Mouse (Mus musculus) liver, embryonic 16.5 days (tissue): Measurements from ENCODE around the gene Adgrf2. TPM values are rescaled to one million over a fixed set of nuclear protein-coding genes. Genes with fewer than 3 reads are reported as not detected.

Source experiments
- ATAC-seq: fragments of 200-750 bp; cut with Nextera tagmentation; 2 replicates; pipeline ENCODE4 v1.8.0; 2017; ENCODE audit warnings: low read depth, mild to moderate bottlenecking, moderate number of reproducible peaks, moderate library complexity
- H3K27ac ChIP-seq: fragments of 300-500 bp; sonication (generic); 2 replicates; pipeline ENCODE4 v1.5.1; 2014; ENCODE audit warnings: mild to moderate bottlenecking, low read length
- H3K27me3 ChIP-seq: fragments of 300-500 bp; sonication (generic); 2 replicates; pipeline ENCODE4 v1.6.1; 2014; ENCODE audit warnings: low read depth, low read length, mixed read lengths; ENCODE audit not compliant: control insufficient read depth, insufficient read depth
- H3K36me3 ChIP-seq: fragments of 300-500 bp; sonication (generic); 2 replicates; pipeline ENCODE4 v1.6.1; 2014; ENCODE audit warnings: mild to moderate bottlenecking; ENCODE audit not compliant: control insufficient read depth, insufficient read depth
- H3K4me1 ChIP-seq: fragments of 300-500 bp; sonication (generic); 2 replicates; pipeline ENCODE4 v1.6.1; 2014; ENCODE audit warnings: low read depth, low read length, mixed read lengths; ENCODE audit not compliant: control insufficient read depth
- H3K4me2 ChIP-seq: fragments of 300-500 bp; sonication (generic); 2 replicates; pipeline ENCODE4 v1.6.1; 2014; ENCODE audit warnings: low read depth, low read length, mixed read lengths
- H3K4me3 ChIP-seq: fragments of 300-500 bp; sonication (generic); 2 replicates; pipeline ENCODE4 v1.5.1; 2014; ENCODE audit warnings: low read depth, mild to moderate bottlenecking, low read length
- H3K9ac ChIP-seq: fragments of 300-500 bp; sonication (generic); 2 replicates; pipeline ENCODE4 v1.6.1; 2014; ENCODE audit warnings: low read depth, low read length
- H3K9me3 ChIP-seq: fragments of 300-500 bp; sonication (generic); replicated peaks from 2 replicates; pipeline ENCODE4 v1.6.1; 2016; ENCODE audit warnings: low read length; ENCODE audit not compliant: control insufficient read depth
- WGBS: fragments of 180-500 bp; shearing (Covaris S2); extraction: QIAGEN DNeasy Blood & Tissue Kit; methylation state at CpG from one replicate; pipeline ENCODE4 v1.1.7; 2014; ENCODE audit not compliant: insufficient replicate concordance; 5-methylcytosine and 5-hydroxymethylcytosine counted together
- polyA plus RNA-seq: library from polyadenylated mRNA; unstranded; fragments of >200 nt; fragmentation: Nextera tagmentation; extraction: Ambion mirVana; gene quantifications from 2 replicates; pipeline ENCODE4 v1.2.1, GENCODE M21; 2015

Adgrf2 gene
- polyA plus RNA-seq, 1 experiment from 2014 or later: not detected

DNA sequence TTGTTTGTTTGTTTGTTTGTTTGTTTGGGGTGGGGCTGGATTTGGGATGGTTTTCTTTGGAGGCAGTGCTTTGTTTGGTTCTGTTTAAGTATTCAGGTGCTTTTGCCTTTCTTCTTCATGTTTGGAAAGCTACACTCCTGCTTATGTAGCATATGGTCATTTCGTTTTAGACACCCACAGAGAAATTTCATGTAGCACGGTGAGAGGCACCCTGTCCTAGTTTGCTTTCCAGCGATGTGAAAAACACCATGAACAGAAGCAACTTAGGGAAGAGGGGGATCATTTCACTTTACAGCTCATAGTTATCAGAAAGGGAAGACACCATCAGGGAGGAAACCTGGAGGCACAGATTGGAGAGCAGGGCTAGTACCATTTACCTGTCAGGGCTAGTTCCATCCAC is 844 bp upstream of the Adgrf2 start:
- H3K9ac ChIP-seq: no peak overlapping the region
- no peaks in the 10 kb centered on the region for H3K4me1 ChIP-seq
- no peaks in the 10 kb centered on the region for H3K27me3 ChIP-seq
- no peak for ATAC-seq
- no peaks in the 10 kb centered on the region for H3K9me3 ChIP-seq
- no peak overlapping the region for H3K4me2 ChIP-seq
- H3K4me3 ChIP-seq: no peak overlapping the region
- no peak overlapping the region for H3K27ac ChIP-seq
- 69% methylated on average over 3 of the region's 3 CpGs for WGBS
- no peaks in the 10 kb centered on the region for H3K36me3 ChIP-seq

DNA sequence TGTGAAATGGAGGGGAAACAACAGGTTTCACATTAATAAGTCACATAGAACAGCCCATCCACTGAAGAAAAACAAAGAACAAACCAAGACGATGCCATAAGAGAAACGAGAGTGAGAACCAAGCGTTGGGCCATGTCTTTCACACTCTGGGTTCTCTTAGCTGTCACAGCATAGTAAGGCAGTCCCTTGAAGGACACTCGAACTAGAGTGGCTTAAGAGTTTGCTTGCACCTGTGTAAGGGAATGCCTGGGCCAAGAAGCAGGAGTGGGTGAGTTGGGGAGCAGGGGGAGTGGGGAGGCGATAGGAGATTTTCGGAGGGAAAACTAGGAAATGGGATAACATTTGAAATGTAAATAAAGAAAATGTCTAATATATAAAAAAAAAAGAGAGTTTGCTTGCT is 3.2 kb downstream of the Adgrf2 start:
- no peak overlapping the region for H3K9ac ChIP-seq
- no peaks in the 10 kb centered on the region for H3K9me3 ChIP-seq
- no peak for ATAC-seq
- H3K36me3 ChIP-seq: no peaks in the 10 kb centered on the region
- H3K27ac ChIP-seq: no peak overlapping the region
- H3K4me1 ChIP-seq: no peaks in the 10 kb centered on the region
- WGBS: 64% methylated on average over 6 of the region's 6 CpGs
- no peak overlapping the region for H3K4me2 ChIP-seq
- no peaks in the 10 kb centered on the region for H3K27me3 ChIP-seq
- no peak overlapping the region for H3K4me3 ChIP-seq

DNA sequence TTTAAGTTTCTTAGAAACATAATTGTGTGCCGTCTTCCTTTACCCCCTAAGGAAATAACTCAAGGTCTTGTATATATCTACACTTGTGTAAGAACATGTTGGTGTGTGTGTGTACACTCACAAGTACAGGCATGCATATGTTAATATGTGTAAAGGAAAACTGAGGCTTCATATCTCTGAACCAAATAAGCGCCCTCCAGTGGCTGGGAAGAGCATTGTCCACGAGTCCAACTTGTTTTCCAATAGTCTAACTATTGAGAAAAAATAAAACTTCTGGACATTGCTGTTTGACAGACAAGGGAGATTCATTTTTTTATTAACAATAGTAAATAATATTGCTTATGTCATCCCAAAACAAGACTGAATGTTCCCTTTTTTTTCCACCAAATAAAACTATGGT is 24.8 kb downstream of the Adgrf2 start:
- no peaks in the 10 kb centered on the region for H3K9me3 ChIP-seq
- H3K4me3 ChIP-seq: no peak overlapping the region
- 35% methylated on average over 3 of the region's 3 CpGs for WGBS
- H3K27ac ChIP-seq: no peak overlapping the region
- ATAC-seq: no peak
- H3K4me2 ChIP-seq: no peak overlapping the region
- H3K4me1 ChIP-seq: no peaks in the 10 kb centered on the region
- H3K9ac ChIP-seq: no peak overlapping the region
- H3K27me3 ChIP-seq: no peaks in the 10 kb centered on the region
- H3K36me3 ChIP-seq: no peaks in the 10 kb centered on the region

DNA sequence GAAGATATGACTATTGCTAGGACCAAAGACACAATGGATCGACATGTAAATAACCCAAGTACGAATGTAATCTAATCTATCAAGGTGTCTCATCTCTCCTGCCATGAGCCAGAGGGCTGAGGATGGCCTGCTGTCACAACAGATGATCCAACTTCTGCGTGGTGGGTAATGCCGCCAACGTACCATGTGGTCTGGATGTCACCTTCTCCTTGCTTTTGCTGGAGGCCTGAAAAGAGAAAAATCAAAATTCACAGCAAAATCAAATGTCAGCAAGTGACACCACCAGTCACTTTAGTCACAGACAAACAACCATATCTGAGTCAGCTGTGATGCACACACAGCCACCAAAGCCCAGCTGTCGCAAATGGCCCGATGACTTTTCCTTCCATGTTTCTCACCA is 27.0 kb downstream of the Adgrf2 start:
- Histone ChIP-seq H3K4me1 (no peaks in the 10 kb centered on the region), H3K9me3 (no peaks in the 10 kb centered on the region), H3K9ac (no peak overlapping the region), H3K4me3 (no peak overlapping the region), H3K27me3 (no peaks in the 10 kb centered on the region), H3K4me2 (no peak overlapping the region), H3K27ac (no peak overlapping the region), H3K36me3 (no peaks in the 10 kb centered on the region)
- ATAC-seq: no peak
- 75% methylated on average over 7 of the region's 7 CpGs for WGBS

DNA sequence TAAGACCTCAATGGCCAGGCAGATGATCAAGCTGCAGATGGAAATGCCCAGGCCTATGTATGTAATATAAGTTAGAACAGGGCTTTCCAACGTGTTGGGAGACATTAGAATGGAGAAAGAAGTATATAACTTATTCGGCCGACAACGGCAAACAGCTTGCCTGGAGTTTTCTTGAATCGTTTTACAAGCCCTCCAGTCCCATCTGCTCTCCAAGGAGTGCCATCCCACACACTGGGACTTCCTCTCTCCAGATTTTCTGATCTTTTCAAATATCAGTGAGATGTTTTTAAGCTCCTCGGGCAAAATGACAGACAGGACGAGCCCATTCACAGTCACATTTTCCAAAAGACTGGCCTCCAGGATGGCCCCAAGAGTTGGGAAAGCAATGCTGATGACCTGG is 31.3 kb downstream of the Adgrf2 start:
- ATAC-seq: no peak
- H3K27ac ChIP-seq: no peak overlapping the region
- no peak overlapping the region for H3K9ac ChIP-seq
- H3K27me3 ChIP-seq: no peaks in the 10 kb centered on the region
- H3K4me1 ChIP-seq: no peaks in the 10 kb centered on the region
- no peaks in the 10 kb centered on the region for H3K9me3 ChIP-seq
- WGBS: 75% methylated on average over 7 of the region's 7 CpGs
- no peak overlapping the region for H3K4me2 ChIP-seq
- no peak overlapping the region for H3K4me3 ChIP-seq
- no peaks in the 10 kb centered on the region for H3K36me3 ChIP-seq

DNA sequence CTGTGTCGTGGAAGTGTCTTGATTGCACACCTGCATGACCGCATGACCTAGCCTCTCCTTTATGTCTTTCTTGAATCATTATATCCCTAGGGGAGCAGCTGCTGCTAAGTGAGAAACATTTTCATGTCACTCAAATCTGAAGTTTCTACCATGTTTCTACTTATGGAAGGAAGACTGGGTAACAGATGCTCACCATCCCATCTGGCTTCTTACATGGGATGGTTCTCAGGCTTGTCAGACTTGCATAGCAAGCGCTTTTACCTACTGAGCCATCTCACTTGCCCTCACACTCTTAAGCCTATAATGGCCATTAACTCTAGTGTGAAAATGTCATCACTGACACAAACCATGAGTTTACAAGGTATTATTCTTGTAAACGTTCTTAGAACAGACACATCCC is 36.4 kb downstream of the Adgrf2 start:
- H3K4me1 ChIP-seq: no peaks in the 10 kb centered on the region
- no peak overlapping the region for H3K4me2 ChIP-seq
- H3K27me3 ChIP-seq: no peaks in the 10 kb centered on the region
- no peak overlapping the region for H3K4me3 ChIP-seq
- no peaks in the 10 kb centered on the region for H3K9me3 ChIP-seq
- no peak overlapping the region for H3K27ac ChIP-seq
- WGBS: 71% methylated on average over 4 of the region's 4 CpGs
- no peak overlapping the region for H3K9ac ChIP-seq
- no peaks in the 10 kb centered on the region for H3K36me3 ChIP-seq
- no peak for ATAC-seq

DNA sequence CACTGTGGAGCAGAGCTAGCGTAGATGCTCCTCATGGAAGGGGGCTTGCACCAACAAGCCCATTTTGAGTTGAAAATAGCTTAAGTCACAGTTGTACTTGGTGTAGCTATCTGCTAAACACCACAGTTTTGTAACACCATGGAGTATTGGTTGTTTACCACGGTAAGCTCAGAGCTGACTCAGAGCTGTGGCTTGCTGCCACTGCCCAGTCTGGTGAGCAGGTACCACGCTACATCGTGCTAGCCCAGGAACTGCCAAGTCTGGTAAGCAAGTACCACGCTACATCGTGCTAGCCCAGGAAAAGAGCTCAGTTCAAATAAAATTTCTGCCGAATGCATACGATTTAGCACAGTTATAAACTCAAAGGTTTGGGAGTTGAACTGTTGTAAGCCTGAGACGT is 39.8 kb downstream of the Adgrf2 start:
- Histone ChIP-seq H3K9ac (no peak overlapping the region), H3K9me3 (no peaks in the 10 kb centered on the region), H3K4me2 (no peak overlapping the region), H3K27ac (no peak overlapping the region), H3K4me1 (no peaks in the 10 kb centered on the region), H3K36me3 (no peaks in the 10 kb centered on the region), H3K27me3 (no peaks in the 10 kb centered on the region), H3K4me3 (no peak overlapping the region)
- WGBS: 72% methylated on average over 9 of the region's 9 CpGs
- no peak for ATAC-seq

DNA sequence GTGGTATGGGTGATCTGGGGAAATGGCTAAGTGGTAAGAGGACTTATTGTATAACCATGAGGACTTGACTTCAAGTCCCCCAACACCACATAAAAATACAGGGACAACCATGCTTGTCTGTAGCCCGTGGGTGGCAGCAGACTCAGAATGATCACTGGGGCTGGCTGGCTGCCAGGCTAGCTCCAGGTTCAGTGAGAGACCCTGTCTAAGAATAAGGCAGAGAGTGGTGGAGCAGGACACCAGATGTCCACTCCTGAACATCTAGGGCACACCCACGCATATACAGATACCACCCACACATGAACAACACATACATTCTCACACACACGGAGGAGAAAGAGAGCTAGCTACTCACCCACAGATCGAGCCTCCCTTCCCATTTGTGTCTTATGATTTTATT is 47.2 kb downstream of the Adgrf2 start:
- no peaks in the 10 kb centered on the region for H3K4me1 ChIP-seq
- no peaks in the 10 kb centered on the region for H3K27me3 ChIP-seq
- no peaks in the 10 kb centered on the region for H3K36me3 ChIP-seq
- no peak overlapping the region for H3K27ac ChIP-seq
- H3K9me3 ChIP-seq: no peaks in the 10 kb centered on the region
- H3K9ac ChIP-seq: no peak overlapping the region
- H3K4me2 ChIP-seq: no peak overlapping the region
- ATAC-seq: no peak
- WGBS: 49% methylated on average over 4 of the region's 4 CpGs
- no peak overlapping the region for H3K4me3 ChIP-seq

DNA sequence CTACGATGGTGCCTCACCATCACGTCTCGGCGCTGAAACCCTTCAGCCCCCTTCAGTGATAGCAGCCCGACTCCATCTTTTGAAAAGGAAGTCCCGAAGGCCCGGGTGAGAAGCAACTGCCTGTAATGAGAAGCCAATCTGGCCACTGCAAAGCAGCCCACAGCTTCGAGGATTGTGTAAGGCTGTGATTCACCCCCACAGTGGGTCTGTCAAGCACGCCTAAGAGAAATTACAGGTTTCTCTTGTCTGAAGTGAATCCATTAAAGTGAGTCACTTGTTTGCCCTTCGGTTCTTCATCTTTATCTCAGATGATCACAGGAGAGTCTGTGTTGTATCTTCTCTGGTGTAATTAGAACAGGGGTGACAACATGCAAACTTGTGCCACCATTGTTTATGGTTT is 49.8 kb downstream of the Adgrf2 start, which contains the start of gene Adgrf4:
Adgrf4 (minus strand) TSS at position 149 of the 400 bp plus-strand sequence.
- H3K4me1 ChIP-seq: no peaks in the 10 kb centered on the region
- H3K27me3 ChIP-seq: no peaks in the 10 kb centered on the region
- H3K4me2 ChIP-seq: no peak within 1 kb of the TSS
- no peaks in the 10 kb centered on the region for H3K36me3 ChIP-seq
- no peak for ATAC-seq
- H3K9me3 ChIP-seq: no peaks in the 10 kb centered on the region
- no peak within 1 kb of the TSS for H3K4me3 ChIP-seq
- no peak within 1 kb of the TSS for H3K27ac ChIP-seq
- 65% methylated on average over 10 of the region's 10 CpGs for WGBS
- no peak within 1 kb of the TSS for H3K9ac ChIP-seq

DNA sequence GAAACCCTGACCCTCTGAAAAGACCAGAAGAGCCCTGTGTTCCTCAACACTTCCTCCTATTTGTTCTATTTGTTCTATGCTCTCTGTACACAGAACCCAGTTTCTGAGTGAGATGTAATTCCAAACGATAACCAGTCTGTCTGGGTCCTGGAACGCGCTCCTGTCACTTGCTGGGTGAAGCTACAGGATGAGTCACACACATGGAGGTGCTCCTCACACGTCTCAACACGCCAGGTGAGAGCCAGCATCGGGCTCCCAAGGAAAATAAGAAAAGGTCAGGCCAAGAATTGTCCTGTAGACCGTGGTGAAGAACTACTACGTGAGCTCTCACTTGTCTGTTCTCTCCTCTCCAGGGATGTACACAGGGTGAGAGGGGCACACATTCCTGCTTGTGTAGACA is 51.4 kb downstream of the Adgrf2 start:
- Histone ChIP-seq H3K4me1 (no peaks in the 10 kb centered on the region), H3K27ac (no peak overlapping the region), H3K4me2 (no peak overlapping the region), H3K4me3 (no peak overlapping the region), H3K27me3 (no peaks in the 10 kb centered on the region), H3K36me3 (no peaks in the 10 kb centered on the region), H3K9ac (no peak overlapping the region), H3K9me3 (no peaks in the 10 kb centered on the region)
- no peak for ATAC-seq
- 66% methylated on average over 8 of the region's 8 CpGs for WGBS
